Mouse (Mus musculus) layer of hippocampus, adult 2 months (tissue): Measurements from ENCODE around the gene Lin28a. TPM values are rescaled to one million over a fixed set of nuclear protein-coding genes. Genes with fewer than 3 reads are reported as not detected.
A peak's percentile ranks its signal among the peaks of the same experiment; 100 is the strongest.

Experiments
- DNase-seq, 2 experiments: peaks; one replicate each; pipeline ENCODE4 v3.0.0; 2022; ENCODE audit warnings: low spot score in 2 of 2
- H3K27ac ChIP-seq: fragments of 200-600 bp; 2 replicates; pipeline ENCODE4 v1.8.1; 2022
- H3K4me3 ChIP-seq: fragments of 200-600 bp; 2 replicates; pipeline ENCODE4 v1.8.1; 2022; ENCODE audit warnings: mild to moderate bottlenecking
- CTCF ChIP-seq: fragments of 200-600 bp; conservative IDR thresholded peaks from 2 replicates; pipeline ENCODE4 v1.8.1; 2022; ENCODE audit warnings: antibody characterized with exemption, mild to moderate bottlenecking, moderate library complexity
- total RNA-seq, 2 experiments: library from RNA; stranded (reverse); gene quantifications; 2 replicates each; pipeline ENCODE4 v1.2.3; 2021

Lin28a gene
- total RNA-seq, 2 experiments from 2014 or later = not detected

DNA sequence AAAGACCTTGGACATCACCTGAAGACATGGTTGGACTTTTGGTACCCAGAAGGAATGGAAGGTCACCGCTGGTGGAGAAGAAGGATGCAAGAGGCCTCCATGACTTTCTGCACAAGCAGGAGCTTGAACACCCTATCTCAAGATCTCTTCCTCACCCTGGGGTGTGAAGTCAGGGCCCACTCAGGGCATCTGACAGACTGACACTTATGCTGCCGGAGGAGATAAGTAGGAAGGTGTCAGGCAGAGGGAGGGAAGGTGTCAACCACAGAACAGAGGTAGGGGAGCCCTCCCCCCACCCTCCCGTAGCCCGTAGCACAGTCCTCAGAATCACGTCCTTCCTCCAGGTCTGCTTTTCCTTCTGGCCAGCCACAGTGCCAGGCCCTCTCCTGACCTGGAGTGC is 29.0 kb upstream of the Lin28a start:
- DNase-seq = no peak
- no peak for TF ChIP-seq CTCF
- no peak overlapping the region for H3K27ac ChIP-seq
- H3K4me3 ChIP-seq = no peak overlapping the region

DNA sequence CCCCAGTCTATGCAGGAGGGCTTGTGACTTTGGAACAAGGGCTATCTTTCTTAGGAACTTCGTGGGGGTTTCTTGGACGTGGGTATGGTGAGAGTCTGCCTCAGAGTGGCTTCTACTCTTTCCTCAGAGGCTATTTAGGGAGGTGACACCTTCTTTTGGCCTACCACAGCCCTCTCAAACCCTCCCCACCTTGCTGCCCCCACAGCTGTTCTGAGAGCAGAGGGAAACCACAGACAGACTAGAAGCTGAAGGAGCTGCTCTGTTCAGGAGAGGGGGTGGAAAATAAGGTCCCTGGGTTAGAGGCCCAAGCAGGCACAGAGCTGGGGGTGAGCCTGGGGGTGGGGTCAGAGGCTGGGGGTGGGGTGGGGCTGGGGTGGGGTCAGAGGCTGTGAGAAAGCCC is 24.4 kb upstream of the Lin28a start:
- Histone ChIP-seq H3K27ac (no peak overlapping the region), H3K4me3 (no peak overlapping the region)
- no peak for DNase-seq
- TF ChIP-seq CTCF = no peak

GRCm38 (mm10) chr4:134041317-134042123 is 22.9 kb upstream of the Lin28a start:
- no peak for DNase-seq
- no peak overlapping the region for H3K27ac ChIP-seq
- no peak overlapping the region for H3K4me3 ChIP-seq
- no peak for TF ChIP-seq CTCF

DNA sequence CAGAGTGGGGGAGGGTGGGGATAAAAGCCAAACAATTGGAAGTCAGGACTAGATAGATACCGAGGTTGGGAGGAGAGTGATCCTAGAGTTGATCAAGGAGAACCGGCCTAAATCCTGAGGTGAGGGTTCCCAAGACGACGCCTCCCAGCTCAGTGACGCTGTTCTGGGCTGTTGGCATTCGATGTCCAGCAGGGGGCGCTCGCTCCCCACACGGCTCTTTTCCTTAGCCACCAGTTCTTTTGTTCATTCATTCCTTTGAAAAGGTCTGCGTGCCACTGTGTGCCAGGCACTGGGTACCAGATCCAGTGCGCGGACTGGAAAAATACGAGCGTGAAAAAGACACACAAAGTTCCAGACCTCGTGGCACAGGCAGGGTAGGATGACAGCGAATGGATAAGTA is 17.3 kb upstream of the Lin28a start:
- Histone ChIP-seq H3K27ac (no peak overlapping the region), H3K4me3 (no peak overlapping the region)
- peak; percentile 78 to 88 for DNase-seq
- TF ChIP-seq CTCF = peak; percentile 94

GRCm38 (mm10) chr4:134025802-134026201 is 7.2 kb upstream of the Lin28a start:
- no peak for TF ChIP-seq CTCF
- Histone ChIP-seq H3K4me3 (no peak overlapping the region), H3K27ac (no peak overlapping the region)
- no peak for DNase-seq

GRCm38 (mm10) chr4:134020621-134021020 is 2.0 kb upstream of the Lin28a start:
- no peak for TF ChIP-seq CTCF
- peak in 1 of 2 experiments; percentile 29 for DNase-seq
- H3K4me3 ChIP-seq = no peak overlapping the region
- H3K27ac ChIP-seq = no peak overlapping the region

DNA sequence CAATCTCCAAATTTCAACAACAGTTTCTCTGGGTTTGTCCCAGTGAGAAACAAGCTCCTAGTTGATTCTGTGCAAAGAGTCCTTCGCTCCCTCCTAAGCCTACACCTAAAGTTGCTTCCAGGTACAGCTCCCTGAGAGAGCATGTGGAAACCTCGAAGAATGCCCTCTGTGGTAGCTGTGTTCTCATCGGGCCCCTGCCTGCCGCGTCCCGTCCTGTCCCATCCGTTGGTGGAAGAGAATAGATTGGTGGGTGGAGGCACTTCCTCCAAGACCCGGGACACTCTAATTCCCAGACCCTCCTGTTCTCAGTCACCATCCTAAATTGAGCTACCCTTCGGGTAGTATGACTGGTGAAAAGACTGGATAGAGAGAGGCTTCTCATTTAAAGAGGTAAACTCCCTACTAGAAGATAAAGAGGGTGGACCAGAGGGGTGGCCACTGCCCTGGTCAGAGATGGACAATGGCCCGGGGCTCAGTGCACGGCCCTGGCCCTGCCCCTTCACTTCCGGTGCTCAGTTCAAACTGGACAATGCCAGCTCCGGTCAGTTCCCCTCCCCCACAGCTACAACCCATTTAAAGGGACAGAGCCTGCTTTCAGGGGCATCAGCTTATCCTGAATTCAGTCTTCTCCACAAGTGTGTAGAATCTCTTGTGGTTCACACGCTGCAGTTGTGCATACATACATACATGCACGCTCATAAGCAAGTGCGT is 1.2 kb upstream of the Lin28a start:
- TF ChIP-seq CTCF = no peak
- DNase-seq = no peak
- H3K4me3 ChIP-seq = no peak overlapping the region; the same call in 1 of the 2 replicates
- no peak overlapping the region for H3K27ac ChIP-seq

GRCm38 (mm10) chr4:134019210-134019609 is 569 bp upstream of the Lin28a start:
- no peak overlapping the region for H3K4me3 ChIP-seq
- TF ChIP-seq CTCF = no peak
- no peak overlapping the region for H3K27ac ChIP-seq
- DNase-seq = no peak

GRCm38 (mm10) chr4:134018038-134018778 is 433 bp downstream of the Lin28a start:
- no peak for TF ChIP-seq CTCF
- Histone ChIP-seq H3K4me3 (no peak overlapping the region), H3K27ac (no peak overlapping the region)
- DNase-seq = no peak

- TF ChIP-seq CTCF = no peak
- Histone ChIP-seq H3K4me3 (no peak overlapping the region), H3K27ac (no peak overlapping the region)
- DNase-seq = no peak
Measured at GRCm38 (mm10) chr4:134017201-134017865, 1.3 kb downstream of the Lin28a start.

GRCm38 (mm10) chr4:134016767-134017166 is 1.9 kb downstream of the Lin28a start:
- H3K27ac ChIP-seq = no peak overlapping the region
- no peak for DNase-seq
- TF ChIP-seq CTCF = no peak
- no peak overlapping the region for H3K4me3 ChIP-seq

GRCm38 (mm10) chr4:134016208-134016607 is 2.4 kb downstream of the Lin28a start:
- no peak for TF ChIP-seq CTCF
- no peak for DNase-seq
- Histone ChIP-seq H3K27ac (no peak overlapping the region), H3K4me3 (no peak overlapping the region)
